Mouse (Mus musculus) spleen, postnatal 36 days (tissue): Measurements from ENCODE around the gene Ephb3.

Experiments
- DNase-seq, 2 experiments: peaks; one replicate each; pipeline ENCODE4 v3.0.0; 2022; ENCODE audit warnings: low spot score in 2 of 2, mixed read lengths in 1 of 2

The Ephb3 gene

GRCm38 (mm10) chr16:21205093-21205886 lies 735 bp downstream of the Ephb3 start:
- DNase-seq: no peak

DNA sequence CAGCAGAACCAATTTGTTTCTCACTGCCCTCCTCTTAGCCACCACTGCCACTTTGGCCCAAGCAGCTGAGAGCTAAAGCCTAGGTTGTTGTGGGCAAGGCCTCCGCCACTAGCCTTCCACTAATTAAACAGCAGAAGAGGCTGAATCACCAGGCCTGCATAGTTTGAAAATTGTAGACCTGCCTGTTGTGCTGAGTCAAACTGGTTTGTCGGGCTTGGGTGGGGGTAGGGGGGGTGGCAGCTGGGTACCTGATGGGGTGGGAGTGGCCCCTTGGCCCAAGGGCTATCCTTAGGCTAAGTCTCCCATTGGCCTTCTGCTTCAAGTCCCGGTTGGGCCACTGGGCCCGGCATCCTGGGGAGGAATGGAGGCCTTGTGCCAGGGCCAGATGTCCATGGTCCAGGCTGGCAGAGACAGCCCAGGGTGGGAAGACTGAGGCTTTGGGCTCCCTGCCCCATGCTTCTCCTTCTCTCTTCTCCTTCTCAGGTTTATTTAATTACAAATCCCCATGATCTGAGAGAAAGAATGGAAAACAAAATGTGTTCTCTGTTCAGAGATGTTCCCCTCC lies 3.5 kb downstream of the Ephb3 start:
- no peak for DNase-seq

- no peak for DNase-seq
Measured at GRCm38 (mm10) chr16:21209290-21209689, 4.7 kb downstream of the Ephb3 start.

- DNase-seq: no peak
Measured at GRCm38 (mm10) chr16:21210204-21210603, 5.6 kb downstream of the Ephb3 start.

DNA sequence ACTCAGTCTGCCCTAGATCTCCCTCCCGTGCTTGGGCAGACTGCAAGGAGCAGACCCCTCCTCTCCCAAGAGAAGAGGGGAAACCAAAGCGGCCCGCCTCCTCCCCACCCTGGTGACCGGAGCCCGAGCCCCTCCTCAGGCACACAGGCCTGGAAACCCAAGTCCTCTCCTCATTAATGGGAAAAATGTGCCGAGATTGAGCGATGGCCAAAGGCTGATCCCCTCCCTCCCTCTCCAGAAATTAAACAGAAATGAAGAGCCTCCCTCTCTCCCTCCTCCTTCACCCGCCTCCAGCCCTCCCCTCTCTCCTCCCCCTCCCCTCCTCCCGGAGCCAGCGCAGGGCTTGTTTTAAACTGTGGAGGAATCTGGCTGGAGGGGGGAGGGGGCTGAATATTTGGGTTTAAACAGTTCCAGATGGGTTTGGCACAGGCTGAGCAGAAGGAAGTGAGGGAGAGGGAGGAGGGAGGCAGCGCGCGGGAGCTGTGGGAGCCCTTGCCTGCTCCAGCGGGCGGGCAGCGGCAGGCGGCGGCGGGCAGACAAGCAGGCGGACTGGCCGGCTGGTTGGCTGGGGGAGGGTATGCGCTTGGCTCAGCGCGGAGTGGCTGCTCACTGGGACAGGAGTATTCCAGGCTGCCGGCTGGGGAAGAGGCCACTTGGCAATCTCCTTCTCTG lies 6.2 kb downstream of the Ephb3 start:
- peak; percentile 23 to 30 for DNase-seq

DNA sequence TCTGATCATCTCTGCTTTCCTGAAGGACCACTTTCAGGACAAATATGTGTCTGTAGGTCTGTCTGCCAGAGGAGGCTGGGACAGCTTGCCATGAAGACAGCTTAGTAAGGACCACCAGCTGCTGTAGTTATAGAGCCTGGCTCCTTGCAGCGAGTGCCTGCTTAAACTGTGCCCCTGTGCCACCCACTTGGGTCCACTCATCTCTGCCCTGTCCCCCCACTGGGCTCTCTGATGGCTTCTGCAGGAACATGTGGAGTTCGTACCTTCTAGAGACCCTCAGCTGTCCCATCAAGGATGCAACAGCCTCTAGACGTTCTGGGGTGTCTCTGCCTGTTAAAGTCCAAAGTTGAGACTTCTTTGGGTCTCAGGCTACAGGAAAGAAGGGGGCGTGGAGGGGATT lies 6.9 kb downstream of the Ephb3 start:
- DNase-seq: no peak

- DNase-seq: no peak
Measured at GRCm38 (mm10) chr16:21212369-21212768, 7.8 kb downstream of the Ephb3 start.

DNA sequence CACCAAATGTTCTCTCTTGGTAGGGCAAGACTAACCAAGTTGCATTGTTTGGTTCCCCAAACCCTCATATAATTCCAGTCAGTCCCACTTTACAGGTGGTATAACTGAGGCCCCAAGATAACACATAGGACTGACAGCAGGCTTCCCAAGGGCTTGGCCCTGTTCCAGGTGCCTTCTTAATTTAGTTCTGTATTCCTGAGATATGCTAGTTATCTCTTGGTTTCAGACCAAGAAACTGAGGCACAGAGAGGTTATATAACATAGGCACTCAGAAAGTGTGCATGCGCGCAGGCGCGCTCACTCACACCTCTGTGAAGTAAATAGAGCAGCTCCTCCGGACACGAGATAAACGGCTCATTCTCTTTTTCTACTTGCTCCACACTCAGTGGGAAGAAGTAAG lies 9.4 kb downstream of the Ephb3 start:
- DNase-seq: no peak

DNA sequence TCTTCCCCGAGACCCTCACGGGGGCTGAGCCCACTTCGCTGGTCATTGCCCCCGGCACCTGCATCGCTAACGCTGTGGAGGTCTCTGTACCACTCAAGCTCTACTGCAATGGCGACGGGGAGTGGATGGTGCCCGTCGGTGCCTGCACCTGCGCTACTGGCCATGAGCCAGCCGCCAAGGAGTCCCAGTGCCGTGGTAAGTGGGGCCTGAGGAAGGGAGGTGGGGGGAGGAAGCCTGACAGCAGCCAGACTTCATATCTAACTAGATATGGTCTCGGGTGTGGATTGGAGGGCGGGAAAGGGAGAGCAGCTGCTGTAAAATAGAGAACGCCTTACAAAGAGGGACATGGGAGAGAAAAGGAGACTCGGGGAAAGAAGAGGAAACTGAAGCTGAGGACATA lies 10.2 kb downstream of the Ephb3 start:
- no peak for DNase-seq

GRCm38 (mm10) chr16:21216047-21216446 lies 11.5 kb downstream of the Ephb3 start:
- no peak for DNase-seq

GRCm38 (mm10) chr16:21217233-21217632 lies 12.7 kb downstream of the Ephb3 start:
- DNase-seq: no peak

DNA sequence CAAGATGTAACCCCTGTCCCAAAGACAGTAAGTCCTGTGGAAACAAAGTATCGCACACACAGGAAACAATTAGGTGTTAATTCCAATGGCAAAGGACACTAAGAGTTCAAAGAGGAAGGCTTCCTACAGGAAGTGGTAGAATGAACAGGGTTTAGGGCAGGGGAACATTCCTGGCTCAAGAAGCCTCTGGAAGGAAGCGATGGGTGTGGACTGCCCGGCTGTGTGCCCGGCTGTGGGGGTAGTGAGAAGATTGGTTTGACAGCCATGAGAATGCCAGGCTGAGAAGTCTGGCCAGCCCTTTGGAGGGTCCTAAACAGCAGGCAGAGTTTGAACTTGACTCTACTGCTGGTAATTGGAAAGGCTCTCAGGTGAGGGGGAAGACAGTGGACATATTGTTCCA lies 15.1 kb downstream of the Ephb3 start:
- no peak for DNase-seq

- DNase-seq: no peak
Measured at GRCm38 (mm10) chr16:21223038-21223437, 18.5 kb downstream of the Ephb3 start.

DNA sequence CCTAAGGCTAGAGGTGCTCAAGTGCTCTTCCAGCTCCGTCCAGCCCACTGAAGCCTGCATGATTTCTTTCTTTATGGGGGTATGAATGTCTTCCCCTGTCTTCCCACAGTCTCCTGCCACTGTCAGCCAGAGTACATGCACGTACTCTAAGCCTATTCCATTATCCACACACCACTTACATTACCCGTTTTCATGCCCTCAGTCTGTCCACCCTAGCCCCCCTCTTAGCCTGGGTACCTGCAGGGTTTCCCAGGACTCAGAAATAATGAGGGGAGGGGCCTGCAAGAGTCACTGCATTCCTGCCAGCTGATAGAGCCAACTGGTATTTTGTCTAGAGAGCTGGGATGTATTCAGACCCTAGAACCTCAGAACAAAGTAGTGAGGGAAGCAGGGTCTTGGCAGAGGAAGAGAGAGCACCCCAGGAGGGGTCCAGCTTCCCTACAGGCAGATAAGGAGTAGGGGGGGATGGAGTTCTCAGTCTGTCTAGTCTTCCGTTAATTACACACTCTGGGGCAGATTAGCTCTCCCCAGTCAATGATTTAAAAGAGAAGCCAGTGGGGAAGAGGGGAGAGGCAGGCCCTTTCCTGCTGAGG lies 20.2 kb downstream of the Ephb3 start:
- DNase-seq: no peak

GRCm38 (mm10) chr16:21226629-21227028 lies 22.1 kb downstream of the Ephb3 start:
- no peak for DNase-seq

DNA sequence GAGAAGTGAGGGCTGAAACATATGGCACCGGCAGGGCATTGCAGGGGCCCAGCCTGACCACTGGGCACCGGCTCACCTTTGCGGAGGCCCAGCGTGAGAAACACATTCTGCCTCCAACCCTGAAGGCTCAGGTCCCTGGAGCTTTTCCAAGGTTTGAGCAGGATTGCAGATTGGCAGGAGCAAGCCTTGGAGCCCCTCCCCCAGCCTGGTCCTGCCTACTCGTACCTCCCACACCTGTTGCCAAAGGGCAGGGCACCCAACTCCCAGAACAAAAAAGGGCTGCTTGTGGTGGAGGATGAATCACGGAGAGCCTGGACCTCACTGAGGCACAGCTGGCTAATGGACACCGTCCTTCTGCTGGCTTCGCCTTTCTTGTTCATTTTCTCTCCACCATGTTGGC lies 30.6 kb downstream of the Ephb3 start:
- no peak for DNase-seq

- DNase-seq: peak in 1 of 2 experiments; percentile 9
Measured at GRCm38 (mm10) chr16:21238722-21239121, 34.2 kb downstream of the Ephb3 start.

GRCm38 (mm10) chr16:21240547-21240946 lies 36.0 kb downstream of the Ephb3 start:
- no peak for DNase-seq

- DNase-seq: no peak
Measured at GRCm38 (mm10) chr16:21241030-21241429, 36.5 kb downstream of the Ephb3 start.

GRCm38 (mm10) chr16:21242946-21243345 lies 38.4 kb downstream of the Ephb3 start:
- DNase-seq: no peak

DNA sequence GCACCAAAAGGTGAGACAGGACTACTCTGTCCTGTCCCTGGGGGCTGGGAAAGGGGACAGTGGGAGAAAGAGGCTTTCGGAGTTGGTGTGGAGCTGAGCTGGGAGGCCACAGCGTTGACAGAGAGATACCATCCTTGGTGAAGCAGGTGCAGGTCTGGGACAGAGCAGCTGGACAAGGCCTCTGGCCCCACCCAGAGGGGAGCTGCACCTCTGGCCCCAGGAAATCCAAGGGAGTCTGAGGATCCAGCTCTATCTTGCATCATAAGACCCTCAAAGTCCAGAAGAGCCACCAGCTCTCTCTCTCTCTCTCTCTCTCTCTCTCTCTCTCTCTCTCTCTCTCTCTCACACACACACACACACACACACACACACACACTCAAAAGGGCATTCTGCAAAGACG lies 40.2 kb downstream of the Ephb3 start:
- no peak for DNase-seq

DNA sequence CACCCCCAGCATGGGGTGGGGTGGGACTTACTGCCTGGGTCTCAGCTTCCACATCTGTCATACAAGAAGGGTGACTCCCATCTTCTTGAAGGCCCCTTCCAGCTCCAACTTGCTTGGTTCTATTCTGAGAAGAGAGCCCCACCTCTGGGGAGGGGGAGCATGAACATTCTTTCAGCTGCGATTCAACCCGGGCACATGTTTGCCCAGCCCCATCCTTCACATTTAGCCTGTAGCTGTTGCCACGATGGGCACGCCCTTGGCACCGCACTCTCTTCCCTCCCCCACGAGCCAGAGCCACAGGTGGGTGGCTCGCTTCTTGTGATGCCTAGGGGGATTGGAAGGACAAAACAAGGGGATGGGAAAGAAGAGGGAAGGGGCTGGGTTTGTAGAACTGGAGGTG lies 40.8 kb downstream of the Ephb3 start:
- DNase-seq: no peak

- peak; percentile 41 to 51 for DNase-seq
Measured at GRCm38 (mm10) chr16:21245931-21246390, 41.4 kb downstream of the Ephb3 start.
